Mouse (Mus musculus) heart, adult 11 months (tissue): ENCODE measurements at regions not wholly inside any gene's neighbourhood (a gene's known extent, or its start where the extent isn't known, plus 50 kb on each side); places are given as distances from the start of the nearest gene placed in this dataset.
"Not testable (repeated sequence)": the region's sequence is repeated elsewhere in the genome, so short reads cannot be mapped to it uniquely, and the experiment has no call there.

ENCODE experiments used
- DNase-seq: peaks from one replicate; pipeline ENCODE4 v3.0.0; 2022

DNA sequence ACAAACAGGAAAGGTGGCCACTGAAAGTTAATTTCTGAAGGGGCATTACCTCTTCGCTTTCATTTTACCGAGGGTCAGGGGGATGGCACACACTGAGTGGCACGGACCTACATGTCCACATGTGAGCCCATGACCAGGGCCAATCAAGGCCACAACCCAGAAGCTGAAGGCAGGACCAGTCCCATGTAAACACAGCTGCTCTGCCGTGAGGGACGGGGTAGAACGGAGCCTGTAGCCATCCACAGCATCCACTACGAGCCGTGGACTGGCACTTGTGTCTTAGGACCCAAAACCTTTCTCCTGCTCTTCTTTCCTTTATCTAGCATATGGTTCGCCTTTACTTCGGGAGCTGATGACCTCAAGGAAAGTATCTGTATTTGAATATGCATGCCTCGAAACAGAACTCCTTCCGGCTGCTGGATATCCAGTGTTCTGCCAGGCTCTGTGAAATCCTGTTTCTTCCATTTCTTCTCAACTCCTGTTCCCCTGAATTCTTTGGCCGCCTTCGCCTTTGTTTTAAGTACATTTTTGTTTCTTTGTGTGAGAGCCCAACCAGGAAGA is 101.9 kb upstream of the Klf3 start:
- DNase-seq, result peak; percentile 92

DNA sequence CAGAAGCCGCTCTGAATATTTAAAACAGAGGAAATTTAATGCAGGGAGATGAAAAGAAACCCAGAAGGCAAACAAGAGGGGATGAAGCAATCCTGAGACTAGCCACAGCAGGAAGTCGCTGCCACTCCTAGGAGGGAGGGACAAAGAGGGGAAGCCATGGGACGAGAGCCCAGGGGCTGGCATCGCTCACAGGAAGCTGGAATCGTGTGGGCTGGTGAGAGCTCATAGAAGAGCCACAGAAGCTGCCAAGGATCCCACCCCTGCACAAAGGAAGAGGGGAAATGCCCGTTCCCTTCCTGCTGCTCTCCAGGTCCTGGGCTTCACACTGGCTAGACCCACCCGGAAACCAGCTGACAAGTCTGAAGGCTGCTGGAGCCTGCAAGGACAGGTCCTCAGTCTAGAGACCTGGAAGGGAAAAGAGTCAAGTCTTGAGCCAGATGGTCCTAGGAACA is 101.4 kb upstream of the Klf3 start:
- DNase-seq, result peak; percentile 98

DNA sequence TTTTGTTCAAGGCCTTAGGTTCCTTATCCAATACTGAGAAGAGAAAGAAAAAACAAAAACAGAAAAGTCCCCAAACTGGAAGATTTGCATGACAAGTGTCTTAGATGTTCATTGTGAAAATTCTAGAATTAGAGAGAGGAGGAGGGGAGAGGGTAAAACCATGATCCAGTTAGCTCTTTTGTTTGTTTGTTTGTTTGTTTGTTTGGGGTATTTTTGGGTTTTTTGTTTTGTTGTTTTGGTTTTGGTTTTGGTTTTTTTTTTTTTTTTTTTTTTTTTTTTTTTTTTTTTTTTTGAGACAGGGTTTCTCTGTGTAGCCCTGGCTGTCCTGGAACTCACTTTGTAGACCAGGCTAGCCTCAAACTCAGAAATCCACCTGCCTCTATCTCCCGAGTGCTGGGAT is 100.8 kb upstream of the Klf3 start:
- not testable (repeated sequence) for DNase-seq

DNA sequence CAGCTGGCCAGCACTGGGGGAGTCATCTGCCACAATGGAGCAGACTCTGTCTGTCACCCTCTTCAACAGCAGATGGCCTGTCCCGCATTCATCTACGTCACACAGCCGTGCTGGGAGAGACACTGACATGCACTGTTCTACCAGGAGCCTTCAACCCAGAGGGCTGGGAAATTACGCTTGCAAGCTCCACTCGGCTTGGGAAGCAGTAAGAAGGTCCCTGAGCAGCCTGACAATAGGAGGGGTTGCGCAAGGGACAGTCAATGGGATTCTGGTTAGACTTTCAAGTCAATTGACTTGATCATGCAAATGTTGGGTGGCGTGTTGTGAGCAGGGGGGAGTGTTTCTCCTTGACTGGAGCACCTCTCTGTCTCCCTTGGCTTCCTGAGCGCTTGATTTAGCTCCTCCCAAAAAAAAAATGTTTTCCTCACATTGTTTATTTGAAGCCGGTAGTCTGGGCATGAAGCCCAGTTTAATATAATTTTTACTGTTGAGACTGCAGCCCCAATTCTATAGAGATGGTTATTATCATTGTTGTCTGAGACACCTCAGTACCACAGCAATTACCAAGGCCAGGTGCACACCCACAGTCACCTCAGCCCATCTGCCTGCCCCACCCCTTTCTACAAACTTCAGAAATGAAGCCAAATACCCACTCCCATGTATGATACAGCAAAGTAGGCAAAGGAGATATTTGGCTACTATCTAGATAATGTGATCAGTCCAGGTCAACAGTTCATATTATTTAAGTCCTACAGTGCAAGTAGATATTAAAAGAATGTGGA is 99.9 kb upstream of the Klf3 start:
- peak; percentile 97 for DNase-seq

DNA sequence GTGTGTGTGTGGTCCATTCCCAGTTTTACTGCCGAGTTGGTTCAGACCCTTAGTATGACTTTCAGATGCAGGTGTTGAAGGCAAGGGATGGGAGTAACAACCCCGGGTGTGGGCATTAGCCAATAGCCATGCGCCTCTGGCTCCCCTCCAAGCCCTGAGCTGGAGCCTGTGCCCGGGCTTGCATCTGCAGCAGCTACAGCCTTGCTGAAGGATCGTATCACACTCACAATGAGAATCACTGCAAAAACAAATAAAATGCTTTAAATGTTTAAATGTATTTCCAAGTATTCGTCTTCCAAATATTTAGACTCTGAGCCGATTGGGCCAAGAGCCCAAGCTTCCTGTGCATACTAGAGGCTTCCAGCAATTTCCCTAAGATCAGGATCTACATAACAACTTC is 99.0 kb upstream of the Klf3 start:
- peak; percentile 95 for DNase-seq

DNA sequence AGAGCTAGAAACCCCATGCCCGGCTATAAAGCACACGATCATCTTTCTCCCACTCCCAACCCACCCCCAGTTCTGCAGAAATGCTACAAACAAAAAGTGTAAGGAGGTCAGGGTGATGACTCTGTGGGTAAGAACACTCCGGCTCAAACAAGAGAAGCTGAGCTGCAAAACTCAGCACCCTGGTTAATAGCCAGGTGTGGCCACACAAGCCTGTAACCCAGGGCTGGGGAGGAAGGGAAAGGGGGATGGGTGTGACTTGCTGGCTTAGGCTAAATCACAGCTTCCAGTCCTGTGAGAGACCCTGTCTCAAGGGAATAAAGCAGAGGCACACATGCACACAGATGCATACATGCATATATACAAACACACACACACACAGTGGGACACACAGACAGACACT is 96.6 kb upstream of the Klf3 start:
- no peak for DNase-seq

DNA sequence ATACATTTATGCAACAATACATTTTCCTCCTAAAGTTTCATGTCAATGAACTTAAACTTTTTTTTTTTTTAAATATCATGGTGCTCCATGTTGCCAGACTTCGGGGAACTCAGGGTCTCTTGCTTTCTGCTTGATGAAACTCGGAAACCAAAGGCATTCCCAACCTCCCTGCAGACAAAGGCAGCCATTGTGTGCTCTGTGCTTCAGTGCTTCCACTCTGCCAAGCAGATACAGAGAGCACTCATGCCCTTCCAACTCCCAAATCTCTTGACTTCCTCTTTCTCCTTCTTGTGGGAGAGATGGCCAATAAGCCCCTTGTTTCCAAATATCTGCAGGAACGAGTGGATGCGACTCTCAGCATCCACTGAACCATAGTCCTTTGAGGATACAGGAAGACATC is 94.0 kb upstream of the Klf3 start:
- DNase-seq, result no peak

DNA sequence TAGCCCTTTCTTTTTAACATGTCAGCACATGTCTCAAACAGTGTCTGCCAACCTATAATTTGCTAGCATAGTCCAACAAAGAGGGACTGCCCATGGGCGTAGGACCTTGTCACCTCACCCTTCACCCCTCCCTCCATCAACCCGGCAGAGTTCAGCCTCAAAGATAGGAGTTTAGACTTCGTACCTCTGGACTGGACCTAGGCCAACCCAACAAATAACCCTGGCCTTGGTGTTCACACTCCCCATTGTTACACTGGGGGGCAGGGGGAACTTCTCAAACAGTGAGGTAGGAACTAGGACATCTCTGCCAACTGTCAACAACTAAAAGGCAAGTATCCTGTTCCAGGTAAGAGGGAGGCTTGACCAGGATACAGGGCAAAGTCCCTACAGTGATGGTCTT is 93.0 kb upstream of the Klf3 start:
- no peak for DNase-seq

DNA sequence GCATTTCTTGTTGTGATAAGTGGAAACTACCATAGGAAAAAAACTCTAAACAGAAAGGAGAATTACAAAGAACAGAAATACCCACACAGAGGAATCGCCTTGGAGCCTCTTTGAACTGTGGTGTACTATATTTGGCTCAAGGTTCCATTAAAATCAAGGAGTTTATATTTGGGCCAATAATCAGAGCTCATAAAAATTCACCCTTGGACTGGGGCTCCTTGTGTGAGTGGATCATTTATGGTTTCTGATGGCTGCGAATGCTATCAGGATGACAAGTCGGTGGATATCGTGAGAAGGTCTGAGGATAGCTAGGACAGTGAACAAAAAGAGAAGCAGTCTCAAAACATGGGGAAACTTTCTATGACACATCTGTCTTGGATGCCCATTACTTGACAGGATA is 92.2 kb upstream of the Klf3 start:
- DNase-seq, result peak; percentile 65

DNA sequence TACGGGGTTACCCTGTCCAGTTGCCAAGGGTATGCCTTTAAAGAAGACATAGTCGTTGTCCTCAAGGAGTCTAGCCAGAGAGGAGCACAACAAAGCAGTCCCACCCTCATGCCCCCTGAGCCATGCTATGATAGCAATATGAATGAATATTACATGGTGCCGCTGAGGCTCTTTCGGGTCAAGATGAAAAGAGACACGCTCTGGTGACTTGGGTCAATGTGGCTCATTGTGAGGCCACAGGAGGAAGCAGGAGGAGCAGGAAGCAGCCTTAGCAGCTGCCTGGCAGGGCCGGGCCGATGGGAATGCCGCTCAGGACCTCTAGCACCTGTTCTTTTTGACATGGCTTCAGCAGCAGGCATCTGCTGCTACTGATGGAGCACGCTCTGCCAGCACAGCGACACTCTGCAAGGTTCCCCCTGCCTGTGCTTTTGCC is 89.0 kb upstream of the Klf3 start:
- DNase-seq, result peak; percentile 89

DNA sequence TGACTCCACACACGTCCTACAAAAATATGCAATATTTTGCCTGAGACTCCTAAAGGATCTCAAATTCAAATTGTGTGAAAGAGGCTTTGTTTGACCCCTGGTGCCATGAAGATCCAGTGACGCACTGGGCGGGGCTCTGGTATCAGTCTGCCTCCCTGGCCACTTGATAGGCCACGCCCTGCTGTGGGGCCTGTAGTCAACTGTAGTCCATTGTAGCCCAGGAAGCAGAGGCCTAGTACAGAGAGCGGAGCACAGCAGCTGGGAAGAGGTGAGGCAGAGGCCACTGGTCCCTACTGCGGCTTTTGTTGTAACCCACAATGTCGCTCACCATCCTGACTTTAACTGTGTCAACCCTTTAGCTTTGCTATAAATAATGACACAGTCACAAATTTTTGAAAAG is 88.5 kb upstream of the Klf3 start:
- DNase-seq, result peak; percentile 79

DNA sequence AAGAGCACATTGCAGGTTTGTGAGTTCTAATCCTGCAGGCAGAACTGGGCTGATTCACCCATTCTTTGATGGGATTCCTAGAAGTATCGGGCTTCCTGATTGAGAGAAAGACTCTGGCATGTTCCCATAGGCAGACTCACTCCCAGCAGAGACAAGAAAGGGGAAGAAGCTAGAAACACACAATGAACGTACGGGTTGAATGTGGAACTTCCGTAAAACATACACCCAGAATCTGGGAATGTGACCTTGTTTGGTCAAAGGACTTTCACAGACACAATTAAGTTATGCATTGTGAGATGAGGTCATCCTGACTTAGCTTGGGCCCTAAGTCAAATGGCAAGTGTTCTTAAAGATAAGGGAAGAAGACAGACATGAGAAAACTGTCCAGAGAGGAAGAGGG is 86.6 kb upstream of the Klf3 start:
- peak; percentile 90 for DNase-seq

DNA sequence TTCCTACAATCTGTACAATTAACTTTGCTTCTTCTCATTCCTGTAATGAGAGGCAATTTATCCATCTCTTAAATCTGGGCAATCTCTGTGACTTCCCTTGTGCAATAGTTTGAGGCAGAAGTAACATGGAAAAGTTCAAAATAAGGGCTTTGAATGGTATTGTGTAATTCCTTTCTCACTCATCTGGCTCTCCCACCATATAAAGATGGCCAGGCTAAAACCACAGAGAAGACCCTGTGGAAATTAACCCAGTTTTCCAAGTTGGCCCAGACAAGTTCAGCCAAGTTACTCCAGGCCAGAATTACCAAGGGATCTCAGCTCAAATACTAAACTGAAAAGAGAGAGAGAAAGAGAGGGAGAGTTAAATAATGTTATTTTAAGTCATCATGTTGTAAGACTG is 81.0 kb upstream of the Klf3 start:
- DNase-seq, result peak; percentile 59

DNA sequence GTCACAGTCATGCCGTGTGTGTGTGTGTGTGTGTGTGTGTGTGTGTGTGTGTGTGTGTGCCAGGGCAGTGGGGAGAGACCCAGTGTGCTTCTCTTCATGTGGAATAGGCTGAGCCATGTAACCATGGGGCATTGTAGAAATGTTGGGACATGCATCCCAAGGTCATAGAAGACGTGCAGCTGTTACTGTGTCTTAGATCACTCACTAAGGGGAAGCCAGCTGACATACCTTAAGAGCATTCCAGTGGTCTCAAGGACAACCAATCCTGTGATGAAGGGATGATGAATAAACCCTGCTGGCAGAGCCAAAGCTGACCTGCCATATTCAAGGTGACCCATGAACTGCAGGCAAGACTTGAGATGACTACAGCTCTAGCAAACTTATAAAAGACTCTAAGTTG is 75.3 kb upstream of the Klf3 start:
- peak; percentile 71 for DNase-seq

DNA sequence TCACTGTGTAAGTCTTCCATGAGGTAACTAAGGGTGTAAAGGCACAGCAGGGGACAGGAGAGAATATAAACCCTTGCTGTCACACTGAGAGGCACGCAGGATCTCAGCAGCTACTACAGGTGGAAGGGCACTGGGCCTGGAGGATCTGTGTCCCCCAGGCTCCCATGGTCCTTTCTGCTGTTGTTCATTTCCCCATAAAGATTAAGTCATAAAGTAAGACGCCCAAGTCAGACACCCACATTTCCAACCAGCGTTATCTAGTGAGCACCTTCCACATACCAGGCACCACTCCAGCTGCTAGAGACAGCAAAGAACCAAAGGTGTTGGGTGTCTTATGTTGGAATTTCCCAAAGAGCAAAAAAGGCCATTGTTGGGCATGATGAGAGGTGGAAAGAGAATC is 70.8 kb upstream of the Klf3 start:
- peak; percentile 50 for DNase-seq

DNA sequence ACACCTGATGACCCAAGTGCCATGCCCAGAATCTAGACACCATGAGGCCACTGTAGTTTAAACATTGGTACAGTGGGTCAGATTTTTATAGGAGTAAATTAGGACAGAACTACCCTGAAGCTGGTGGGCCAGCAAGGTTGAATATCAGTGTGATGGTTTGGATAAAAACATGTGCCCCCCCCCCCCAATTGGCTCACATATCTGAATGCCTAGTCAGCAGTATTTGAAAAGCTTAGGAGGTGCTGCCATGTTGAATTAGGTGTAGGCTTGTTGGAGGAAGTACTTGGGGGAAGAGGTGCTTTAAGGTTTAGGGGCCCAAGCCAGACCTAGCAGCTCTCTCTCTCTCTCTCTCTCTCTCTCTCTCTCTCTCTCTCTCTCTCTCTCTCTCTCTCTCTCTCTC is 66.2 kb upstream of the Klf3 start:
- no peak for DNase-seq

DNA sequence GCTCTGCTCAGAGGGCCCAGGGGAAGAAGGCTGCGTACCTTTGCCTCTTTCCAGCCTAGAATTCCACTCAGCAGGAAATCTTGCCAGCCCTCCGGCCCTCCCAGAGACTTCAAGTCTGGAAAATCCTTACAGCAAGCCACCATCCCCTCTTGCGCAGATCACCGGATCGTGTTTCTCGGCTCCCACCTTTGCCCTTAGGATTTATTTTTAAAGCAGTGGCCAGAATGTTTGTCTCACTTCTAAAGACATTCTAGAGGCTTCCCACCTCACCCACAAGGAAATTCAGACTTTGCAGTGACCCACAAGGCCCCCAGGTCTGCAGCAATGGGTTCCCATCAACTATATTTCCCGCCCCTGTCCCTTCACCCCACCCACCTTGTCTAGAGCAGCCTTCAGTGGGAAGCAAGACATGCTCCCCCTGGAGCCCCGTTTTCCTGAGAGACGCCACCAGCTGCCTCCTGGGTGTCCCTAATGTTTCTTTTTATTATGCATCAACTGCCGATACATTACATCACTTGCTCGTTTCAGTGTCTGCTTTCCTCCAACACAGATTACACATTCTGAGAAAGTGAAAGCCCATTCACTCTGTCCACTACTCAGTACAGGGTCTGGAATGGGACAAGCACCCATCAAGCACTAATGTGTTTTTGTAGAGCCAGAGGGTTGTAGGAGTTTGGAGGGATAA is 65.0 kb upstream of the Klf3 start:
- peak; percentile 76 for DNase-seq

DNA sequence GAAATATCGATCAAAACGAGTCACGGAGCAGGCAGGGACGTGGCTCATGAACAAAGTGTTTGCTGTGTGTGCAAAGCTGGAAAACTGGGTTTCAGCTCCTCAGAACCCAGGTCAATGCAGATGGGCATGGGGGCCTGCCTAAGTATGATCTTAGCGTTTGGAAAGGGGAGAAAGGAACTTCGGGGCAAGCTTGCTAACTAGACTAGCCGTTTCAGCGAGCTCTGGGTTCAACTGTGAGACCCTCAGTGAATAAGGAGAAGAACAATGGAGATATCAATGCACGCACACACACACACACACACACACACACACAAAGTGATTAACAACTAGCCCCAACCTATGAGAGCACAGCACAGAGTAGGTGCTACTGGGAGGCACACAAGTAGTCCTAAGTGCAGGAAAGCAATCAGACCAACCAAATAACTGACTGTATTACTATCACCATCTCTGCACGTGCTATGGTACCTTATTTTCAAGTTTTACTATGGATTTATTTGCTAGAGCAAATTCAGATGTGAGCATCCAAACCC is 64.3 kb upstream of the Klf3 start:
- peak; percentile 74 for DNase-seq

DNA sequence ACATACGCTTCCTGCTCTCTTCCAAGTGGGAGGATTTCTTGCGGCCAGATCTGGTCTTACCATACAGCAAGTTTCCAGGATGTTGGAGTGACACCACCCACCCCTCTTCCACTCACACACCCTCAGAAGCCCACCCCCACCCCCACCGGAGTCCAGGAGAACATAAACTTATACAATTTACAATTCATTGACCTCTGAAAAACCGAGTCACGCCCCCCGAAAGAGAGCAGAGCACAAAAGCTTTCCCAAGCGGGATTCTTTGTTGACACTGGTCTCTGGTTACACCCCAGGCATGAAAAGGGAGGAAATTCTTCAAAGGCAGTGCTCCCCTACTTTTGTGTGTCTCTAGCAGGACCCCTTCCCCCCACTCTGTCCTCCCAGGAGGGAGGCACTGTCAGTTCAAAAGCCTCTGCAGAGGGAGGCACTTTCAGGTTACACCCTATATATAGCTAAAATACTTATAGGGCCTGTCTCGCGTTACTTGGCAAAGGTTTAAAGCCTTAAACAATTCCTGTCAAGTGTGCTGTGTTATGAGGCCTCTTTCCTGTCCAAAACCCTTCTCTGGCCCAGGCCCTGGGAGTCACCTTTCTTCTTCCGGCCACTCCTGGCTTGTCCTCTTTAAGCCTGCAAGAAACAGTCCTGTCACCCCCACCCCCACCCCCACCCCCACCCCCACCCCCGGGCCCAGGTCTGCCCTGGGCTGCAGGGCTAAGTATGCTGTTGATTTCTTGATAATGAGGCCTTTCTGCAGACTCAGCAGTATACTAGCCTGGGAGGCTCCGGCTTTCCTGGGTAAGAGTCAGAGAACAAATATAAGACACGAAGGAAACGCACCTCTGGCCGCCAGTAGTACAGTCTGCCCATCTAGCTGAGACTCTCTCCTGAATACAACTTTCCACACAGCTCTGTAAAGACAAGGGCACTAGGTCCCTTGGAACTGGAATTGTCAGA is 63.6 kb upstream of the Klf3 start:
- peak; percentile 92 for DNase-seq

DNA sequence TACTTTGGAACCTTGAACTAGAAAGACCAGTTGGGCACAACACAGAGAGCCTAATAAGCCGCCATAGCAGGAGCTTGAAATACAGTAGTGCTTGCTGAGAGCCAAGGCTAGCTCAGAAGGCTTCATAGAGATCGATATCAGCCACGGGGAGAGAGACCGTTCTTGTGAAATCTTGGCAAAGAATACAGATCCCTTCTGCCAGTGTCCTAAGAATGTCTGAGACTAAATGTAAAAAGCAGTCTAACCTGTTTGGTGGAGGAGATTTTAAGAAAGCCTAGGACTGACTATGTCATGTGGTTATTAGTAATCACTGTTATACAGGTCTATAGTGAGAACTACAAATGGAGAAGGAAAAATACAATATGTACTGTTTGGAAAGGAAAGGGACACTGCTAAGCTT is 59.1 kb upstream of the Klf3 start:
- DNase-seq, result peak; percentile 2

DNA sequence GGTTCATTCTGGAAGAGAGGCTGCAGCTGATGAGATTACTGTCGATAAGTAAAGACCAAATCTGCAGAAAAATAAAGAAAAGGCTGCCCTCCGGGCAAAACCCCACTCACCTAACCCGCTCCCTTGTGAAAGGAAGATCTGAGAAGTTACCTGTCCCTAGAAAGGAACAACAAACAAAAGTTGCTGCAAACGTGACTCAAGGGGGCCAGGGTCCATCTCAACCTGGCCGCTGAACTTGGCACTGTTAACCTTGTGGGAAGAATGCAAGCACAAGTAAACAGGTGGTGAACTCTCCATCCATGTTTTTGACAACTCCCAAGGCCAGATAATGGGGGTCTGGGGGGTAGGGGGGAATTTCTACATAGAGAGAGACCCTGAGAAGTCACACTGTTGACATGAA is 58.7 kb upstream of the Klf3 start:
- no peak for DNase-seq

DNA sequence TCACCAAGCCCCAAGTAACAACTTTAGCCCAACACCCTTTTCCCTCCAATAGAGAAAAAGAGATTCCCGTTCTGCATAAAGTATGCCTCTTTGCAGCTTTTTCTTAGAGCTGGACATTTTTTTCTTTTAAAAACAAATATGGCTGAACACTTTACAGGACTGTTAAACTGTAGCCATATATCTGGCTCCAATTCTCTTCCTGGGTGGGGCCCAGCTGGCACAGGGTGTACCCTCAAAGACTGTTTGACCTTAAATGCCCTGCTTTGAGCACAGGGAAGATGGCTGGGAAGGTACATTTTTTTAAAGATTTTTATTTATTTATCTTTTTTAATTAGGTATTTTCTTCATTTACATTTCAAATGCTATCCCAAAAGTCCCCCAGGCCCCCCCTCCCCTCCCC is 55.7 kb upstream of the Klf3 start:
- no peak for DNase-seq
